Mouse (Mus musculus) left cerebral cortex, adult 8-10 months (tissue): ENCODE results near the gene Sdc3. TPM values are rescaled to one million over a fixed set of nuclear protein-coding genes. Genes with fewer than 3 reads are reported as not detected.
A peak's percentile ranks its signal among the peaks of the same experiment; 100 is the strongest.

ENCODE experiments used
- DNase-seq, 2 experiments: peaks; one replicate each; pipeline ENCODE4 v3.0.0; 2022; ENCODE audit warnings: low spot score in 2 of 2
- total RNA-seq, 4 experiments: library from RNA; stranded (reverse); gene quantifications; 2 replicates each; pipeline ENCODE4 v1.2.4; 2022

Gene Sdc3
- total RNA-seq, 4 experiments from 2014 or later, result 137 to 168 (median 159) TPM

DNA sequence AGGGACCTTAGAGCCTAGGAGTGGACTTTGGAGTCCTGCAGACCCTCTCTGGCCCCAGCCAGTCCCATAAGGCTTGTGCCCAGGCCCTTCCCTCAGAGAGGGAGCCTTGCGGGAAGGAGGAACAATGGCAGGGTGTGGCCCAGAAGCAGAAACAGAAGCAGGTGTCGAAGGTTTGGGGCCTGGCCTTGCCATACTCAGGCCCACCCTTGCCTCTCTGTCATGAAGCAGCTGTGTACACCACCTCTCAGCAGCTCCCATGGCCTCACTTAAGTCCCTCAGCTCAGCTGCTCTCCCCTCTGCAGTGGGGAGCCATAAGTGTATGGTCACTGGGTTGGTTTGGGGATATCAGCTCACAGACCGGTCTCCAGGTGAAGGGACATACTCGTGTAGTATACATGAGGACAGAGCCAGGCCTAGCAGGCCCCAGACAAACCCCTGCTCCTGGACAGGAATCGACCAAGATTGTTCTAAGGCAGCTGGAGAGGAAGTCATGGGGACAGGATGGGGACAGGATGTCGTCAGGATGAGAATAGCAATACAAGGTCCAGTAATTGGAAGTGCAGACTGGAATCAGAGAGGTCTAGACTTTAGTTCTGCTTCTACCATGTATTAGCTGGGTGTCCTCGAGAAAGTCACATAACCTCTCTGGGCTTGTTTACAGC is 28.4 kb downstream of the Sdc3 start:
- no peak for DNase-seq

DNA sequence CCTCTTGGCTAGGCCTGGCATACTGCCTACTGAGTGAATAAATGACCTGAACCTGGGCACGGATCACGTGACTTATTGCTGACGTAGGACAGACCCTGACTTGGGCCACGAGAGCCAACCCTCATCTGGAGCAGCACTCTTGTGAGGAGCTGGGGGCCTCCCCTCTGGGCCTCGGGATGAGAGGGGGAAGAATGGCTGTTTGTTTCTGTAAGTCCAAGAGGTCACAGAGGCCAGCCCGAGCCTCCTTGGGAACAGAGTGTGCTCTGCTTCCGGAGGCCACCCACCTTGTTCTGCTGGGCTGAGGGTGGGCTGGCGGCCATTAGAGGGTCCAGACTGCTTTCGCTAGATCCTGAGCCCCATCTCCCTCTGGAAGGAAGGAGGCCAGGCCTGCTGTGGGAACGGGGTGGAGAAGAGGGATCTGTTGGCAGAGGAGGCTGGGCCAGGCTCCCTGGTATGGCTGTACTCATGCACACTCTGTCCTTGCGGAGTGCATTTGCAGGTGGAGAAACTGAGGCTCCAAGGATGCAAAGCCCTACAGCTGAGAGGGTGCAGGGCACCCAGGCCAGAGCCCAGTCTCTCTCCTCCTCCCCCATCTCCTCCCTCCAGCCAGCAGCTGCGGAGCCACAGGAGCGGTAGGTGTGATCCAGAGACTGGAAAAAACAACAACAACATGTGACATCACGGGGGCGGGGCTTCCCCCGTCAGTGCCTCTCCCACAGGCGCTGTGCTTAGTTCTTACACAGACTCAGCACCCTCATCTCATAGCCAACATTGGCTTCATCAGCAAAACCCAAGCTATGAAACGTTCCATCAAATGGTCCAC is 36.7 kb downstream of the Sdc3 start:
- no peak for DNase-seq

DNA sequence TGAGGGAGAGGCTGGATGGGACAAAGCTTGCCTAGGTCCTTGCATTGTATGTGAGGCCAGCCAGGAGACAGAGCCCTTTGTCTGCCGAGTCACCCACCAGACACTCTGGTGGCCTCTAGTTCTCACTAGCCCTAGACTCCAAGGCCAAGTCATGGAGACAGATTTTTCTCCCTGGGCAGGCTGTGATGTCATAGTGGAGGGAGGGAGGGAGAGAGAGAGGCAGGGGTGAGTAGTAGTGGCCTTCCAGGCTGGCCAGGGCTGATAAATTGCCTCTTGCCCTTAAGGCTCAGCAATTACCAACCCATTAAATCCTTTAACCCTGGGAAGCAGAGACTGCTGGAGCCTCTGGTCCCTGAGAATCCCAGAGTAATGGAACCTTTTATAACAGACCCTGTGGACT is 41.8 kb downstream of the Sdc3 start:
- no peak for DNase-seq

GRCm38 (mm10) chr4:130835550-130835949 is 43.2 kb downstream of the Sdc3 start:
- no peak for DNase-seq

- no peak for DNase-seq
Observed at GRCm38 (mm10) chr4:130836281-130837061, 44.1 kb downstream of the Sdc3 start.

DNA sequence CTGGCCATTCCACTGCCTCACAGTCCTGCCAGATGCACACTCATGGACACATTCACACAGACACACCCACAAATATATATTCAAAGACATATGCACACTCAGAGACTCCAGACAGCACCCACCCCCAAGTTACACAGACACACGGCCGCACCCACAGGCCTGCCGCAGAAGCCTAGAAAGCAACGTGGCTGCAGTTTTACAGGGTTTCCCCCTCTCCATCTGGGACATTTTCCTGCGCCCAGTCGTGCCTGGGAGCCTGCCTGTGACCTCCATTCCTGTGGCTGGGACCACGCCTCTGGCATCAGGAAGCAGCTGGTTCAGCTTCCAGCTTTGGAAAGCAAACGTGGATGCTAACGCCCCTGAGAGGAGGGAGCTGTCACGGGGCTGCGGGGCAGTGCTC is 46.2 kb downstream of the Sdc3 start:
- DNase-seq, result peak in 1 of 2 experiments; percentile 68

DNA sequence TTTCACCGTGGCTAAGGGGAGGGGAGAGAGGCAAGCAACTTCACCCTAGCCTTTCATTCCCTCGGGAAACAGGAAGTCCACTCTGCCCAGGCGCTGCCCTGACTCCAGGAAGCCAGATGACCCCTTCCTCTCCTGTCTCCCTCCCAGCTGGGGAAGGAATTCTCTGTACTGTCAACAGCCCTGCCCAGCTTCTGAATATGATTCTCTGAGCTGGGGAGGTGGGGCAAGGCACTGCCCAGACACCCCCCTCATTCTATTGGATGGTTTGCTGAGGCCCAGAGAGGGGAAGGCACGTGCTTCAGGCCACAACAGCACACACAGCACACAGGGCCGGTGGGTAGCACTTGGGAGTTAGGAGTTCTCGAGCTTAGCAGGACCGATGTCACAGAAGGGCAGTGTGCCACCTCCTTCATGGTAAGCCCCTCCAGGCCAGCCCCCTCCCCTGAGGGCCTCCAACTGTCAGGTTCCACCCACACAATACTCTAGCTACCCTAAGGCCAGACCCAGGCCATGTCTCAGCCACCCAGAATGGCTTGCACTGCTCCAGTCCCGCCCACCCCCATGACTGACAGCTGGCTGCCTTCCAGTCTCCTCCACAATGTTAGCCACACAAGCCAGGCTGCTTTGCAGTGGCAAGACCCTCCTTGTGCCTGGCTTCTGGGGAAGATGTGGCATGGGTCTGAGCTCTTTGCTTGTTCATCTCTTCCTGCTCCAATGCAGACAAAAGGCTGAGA is 48.9 kb downstream of the Sdc3 start:
- no peak for DNase-seq

- no peak for DNase-seq
Observed at GRCm38 (mm10) chr4:130848814-130849213, 56.5 kb downstream of the Sdc3 start.

- no peak for DNase-seq
Observed at GRCm38 (mm10) chr4:130857661-130858060, 65.3 kb downstream of the Sdc3 start.

DNA sequence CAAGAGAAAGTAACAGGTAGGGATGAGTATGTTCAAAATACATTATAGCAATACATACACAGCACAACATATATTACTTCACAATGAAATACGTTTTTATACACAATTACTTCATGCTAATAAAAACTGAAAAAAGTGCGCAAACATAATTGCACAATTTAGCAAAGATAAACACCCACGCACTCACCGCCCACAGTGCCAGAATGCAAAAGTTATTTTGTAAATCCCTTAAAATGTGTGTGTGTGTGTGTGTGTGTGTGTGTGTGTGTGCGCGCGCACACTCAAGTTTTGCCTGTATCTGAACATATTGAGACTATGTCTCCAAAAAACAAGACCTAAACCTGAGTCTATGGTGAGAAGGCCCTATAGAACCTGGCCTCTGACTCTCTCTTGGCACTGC is 66.5 kb downstream of the Sdc3 start:
- no peak for DNase-seq

DNA sequence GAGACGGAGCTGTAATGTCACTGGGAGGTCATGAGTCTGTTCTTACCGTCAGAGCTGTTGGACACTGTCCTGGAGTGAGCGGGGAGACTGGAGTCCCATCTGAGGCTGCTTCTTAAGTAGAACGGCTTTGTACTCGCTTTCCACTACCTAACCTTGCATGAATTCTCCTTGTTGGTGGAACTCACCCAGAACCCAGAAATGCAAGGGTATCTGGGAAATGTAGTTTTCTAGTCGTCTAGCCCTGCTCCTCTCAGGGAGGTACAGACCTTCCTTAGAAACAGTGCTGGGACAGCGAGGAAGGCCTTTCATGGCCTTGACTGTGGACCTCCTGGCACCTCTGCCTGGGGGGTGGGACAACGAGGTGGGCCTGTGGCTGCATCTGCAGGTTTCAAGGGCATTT is 67.1 kb downstream of the Sdc3 start:
- no peak for DNase-seq

DNA sequence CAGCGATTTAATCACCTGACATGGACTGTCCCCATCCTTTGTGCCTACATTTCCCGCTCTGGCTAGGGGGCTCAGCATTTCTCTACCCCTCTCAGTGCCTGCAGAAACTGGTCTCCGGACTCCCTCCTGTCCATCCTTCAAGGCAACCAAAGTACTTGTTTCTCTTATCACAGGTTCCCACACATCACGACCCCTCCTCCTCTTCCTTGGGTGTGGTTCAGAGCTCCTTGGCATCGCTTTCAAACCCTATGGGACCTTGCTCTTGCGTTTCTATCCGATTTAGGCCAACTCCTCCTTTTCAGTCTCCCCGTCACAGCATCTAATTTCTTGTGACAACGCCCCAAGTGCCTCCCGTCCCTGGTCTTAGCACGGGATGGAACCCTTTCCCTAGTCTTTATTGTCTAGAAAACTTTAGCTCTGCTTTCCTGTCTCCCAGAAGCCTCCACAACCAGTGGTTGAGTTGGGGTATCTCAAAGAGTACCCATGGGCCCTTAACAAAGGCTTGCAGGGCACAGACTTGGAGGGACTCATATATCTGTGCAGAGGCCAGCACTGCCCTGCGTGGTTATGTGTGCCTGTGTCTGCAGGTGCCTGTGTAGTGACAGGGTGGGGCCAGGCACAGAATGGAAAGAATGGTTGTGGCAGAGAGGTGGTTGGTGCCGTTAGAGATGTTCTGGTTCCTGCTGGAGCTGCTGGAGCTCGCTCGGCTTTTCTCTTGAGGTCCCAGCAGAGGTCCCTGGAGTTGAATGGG is 68.7 kb downstream of the Sdc3 start:
- DNase-seq, result no peak

DNA sequence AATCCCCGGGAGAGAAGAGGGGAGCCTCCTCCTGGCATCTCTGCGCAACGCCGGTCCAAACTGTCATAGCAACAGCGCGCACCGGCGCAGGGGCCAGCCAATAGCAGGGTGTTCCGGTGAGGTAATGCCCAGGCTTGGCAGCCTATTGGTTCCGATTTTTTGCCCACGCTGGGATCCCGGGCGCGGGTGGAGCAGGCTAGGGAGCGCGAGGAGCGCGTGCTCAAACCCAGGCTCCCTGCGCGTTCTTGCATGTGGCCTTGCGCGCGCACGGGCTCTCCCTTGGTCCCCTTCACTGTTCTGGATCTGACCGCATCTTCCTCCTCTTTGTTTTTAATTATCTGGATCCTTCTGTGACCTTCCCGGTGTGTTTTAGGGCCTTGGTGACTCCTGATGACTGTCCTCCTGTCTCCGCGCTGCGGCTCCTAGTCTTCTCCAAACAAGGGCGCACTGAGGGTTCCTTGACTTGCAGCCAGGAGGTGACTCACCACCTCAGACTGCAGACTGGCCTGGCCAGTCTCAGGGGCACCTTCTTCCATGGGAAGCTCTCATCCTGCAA is 69.4 kb downstream of the Sdc3 start:
- DNase-seq, result peak; percentile 88 to 96

DNA sequence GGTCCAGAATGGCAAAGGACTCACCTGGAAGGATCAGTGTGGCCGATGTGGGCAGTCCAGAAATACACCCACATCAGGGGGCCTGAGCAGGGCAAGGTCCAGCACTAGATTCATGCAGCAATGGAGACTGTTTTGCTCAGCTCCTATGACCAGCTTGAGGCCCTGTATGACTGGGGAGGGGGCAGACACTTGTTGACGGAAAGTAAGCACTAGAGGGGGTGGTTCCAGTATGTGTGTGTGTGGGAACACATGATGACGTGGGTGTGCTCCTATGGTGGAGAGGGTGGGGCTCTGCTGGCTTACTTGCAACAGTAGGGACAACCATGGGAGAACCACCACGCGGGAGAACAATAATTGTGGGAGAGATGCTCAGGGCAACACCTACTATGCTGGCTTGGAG is 70.2 kb downstream of the Sdc3 start:
- DNase-seq, result no peak

DNA sequence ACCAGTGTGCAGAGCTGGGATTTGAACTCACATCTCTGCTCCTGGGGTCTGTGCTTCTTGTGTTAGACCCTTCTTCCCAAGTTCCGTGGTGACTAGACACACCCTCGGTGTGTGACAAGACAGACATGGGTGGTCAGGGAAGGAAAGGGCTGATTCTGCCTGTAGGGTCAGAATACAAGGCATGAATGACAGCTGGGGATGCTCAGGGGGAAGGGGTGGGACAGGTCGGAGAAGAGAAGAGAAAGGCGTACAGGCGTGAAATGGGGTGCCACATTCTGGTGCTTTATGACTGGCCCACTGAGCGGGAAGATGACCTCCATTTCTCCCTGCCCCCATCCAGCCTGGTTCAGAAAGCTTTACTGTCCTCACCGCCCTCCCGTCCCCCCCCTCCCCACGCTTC is 73.1 kb downstream of the Sdc3 start:
- no peak for DNase-seq

GRCm38 (mm10) chr4:130865901-130866371 is 73.6 kb downstream of the Sdc3 start:
- DNase-seq, result peak; percentile 68 to 92

- no peak for DNase-seq
Observed at GRCm38 (mm10) chr4:130867940-130868339, 75.6 kb downstream of the Sdc3 start.

DNA sequence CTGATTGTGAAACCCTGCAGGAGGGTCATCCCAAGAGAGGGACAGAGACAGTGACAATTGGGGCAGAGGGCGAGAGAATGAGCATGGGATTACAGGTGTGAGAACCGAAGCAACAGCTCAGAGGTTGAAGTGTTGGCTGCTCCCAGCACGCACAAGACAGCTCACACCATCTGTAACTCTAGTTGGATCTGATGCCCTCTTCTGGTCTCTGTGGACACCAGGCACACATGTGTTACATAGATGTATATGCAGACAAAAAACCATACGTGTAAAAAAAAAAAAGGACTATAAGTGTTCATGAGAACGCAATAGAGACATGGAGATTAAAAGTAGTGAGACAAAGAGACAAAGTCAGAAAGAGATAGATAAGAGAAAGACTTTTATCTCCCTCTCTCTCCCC is 76.5 kb downstream of the Sdc3 start:
- no peak for DNase-seq

- no peak for DNase-seq
Observed at GRCm38 (mm10) chr4:130872414-130872813, 80.1 kb downstream of the Sdc3 start.

DNA sequence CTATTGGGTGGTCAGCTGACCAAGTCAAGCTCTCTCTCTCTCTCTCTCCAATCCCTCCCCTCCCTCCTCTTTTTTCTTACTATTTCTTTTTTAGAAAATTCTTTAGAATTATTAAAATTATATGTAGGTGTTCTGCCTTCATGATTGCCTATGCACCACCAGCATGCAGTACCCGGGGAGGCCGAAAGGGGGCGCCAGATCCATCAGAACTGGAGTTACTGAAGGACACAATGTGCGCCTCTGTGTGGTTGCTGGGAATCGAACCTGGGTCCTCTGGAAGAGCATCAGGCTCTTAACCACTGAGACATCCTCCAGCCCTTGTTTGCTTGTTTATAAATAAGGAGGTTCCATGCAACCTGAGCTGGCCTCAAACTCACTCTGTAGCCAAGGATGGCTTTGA is 81.1 kb downstream of the Sdc3 start:
- no peak for DNase-seq
